Mouse (Mus musculus): ENCODE measurements at regions not wholly inside any gene's neighbourhood (a gene's known extent, or its start where the extent isn't known, plus 50 kb on each side); places are given as distances from the start of the nearest gene placed in this dataset.

GRCm38 (mm10) chr5:148720604-148721003 lies 168.0 kb upstream of the Ubl3 start:
- TF ChIP-seq CTCF (IDR thresholded peaks at IDR 0.05; ENCODE audit: low read depth) (no peak), EP300 (IDR thresholded peaks at IDR 0.05; ENCODE audit: low read depth) (no peak)
